Mouse (Mus musculus) cerebellum, postnatal 4 days (tissue): Measurements from ENCODE around the gene Matk.
"Not testable (repeated sequence)": the region's sequence is repeated elsewhere in the genome, so short reads cannot be mapped to it uniquely, and the experiment has no call there.

Experiments used
- DNase-seq, 2 experiments: peaks; one replicate each; pipeline ENCODE4 v3.0.0; 2022; ENCODE audit warnings: low spot score in 2 of 2, mixed read lengths in 1 of 2

The Matk gene

GRCm38 (mm10) chr10:81252424-81253419 lies at the start of gene Matk:
Matk (plus strand) TSS chr10:81252935.
- DNase-seq = peak in 1 of 2 experiments; percentile 64

DNA sequence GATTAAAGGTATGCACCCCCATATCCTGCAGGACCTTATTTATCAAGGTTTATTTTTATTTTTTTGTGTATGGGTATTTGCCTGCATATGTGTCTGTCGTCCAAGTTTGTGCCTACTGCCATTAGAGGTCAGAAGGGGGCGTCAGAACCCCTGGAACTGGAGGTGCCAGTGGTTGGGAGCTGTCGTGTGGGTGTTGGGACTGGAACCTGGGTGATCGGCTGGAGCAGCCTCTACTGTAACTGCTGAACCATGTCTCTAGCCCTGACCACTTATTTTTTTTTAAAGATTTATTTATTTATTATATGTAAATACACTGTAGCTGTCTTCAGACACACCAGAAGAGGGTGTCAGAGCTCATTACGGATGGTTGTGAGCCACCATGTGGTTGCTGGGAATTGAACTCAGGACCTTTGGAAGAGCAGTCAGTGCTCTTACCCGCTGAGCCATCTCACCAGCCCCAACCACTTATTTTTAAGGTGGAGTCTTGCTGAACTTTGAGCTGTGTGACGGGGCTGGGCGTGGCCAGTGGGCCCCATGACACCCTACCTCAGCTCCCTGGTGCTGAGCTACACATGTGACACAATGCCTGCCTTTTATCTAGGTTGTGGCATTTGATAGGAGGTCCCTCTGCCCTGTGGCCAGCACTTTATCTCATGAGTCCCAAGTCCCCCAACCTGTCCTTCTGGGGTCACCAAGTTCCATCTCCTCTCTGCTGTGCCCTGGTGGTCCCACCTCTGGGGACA lies 49.6 kb upstream of the Matk start:
- no peak for DNase-seq

- DNase-seq = no peak
These were observed 48.6 kb upstream of the Matk start for GRCm38 (mm10) chr10:81204137-81204536.

DNA sequence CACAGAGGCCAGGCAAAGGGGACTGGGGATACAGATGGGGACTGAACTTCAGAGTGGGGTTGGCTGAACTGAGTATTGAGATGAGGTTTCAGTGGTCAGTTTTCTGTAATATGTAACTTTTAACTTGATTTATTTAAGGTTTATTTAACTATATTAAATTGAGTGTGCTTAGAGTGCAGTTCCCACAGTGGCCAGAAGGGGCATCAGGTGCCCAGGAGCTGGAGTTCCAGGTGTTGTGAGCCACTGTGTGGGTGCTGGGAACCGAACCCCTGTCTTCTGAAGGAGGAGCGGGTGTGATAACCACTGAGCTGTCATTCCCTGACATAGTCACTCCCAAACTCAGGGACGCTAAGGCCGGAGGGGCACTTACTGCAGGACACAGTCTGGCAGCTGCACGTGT lies 42.6 kb upstream of the Matk start:
- DNase-seq = no peak

DNA sequence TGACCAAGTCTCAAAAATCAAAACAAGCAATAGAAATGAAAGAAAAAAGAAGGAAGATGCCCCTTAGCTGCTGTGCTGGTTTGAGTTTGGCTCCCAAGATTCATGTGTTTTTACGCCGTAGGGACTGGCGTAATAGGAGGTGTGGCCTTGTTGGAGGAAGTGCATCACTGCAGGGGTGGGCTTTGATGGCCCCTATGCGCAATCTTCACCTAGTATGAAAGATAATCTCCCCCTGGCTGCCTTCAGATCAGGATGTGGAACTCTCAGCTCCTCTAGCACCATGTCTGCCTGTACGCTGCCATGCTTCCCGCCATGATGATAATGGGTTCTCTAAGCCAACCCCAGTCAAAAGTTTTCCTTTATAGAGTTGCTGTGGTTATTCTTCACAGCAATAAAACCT lies 36.5 kb upstream of the Matk start:
- no peak for DNase-seq

- no peak for DNase-seq
These were observed 35.9 kb upstream of the Matk start for GRCm38 (mm10) chr10:81216810-81217209.

DNA sequence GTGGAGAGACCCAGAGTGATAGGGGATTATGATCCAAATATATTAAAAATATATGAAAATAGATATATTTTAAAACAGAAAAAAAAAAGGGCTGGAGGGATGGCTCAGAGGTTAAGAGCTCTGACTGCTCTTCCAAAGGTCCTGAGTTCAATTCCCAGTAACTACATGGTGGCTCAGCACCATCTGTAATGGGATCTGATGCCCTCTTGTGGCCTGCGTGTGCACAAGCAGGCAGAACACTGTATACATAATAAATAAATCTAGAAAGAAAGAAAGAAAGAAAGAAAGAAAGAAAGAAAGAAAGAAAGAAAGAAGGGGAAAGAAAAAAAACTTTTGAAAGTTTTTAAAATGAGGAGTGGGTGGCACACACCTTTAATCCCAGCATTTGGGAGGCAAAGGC lies 35.5 kb upstream of the Matk start:
- not testable (repeated sequence) for DNase-seq

DNA sequence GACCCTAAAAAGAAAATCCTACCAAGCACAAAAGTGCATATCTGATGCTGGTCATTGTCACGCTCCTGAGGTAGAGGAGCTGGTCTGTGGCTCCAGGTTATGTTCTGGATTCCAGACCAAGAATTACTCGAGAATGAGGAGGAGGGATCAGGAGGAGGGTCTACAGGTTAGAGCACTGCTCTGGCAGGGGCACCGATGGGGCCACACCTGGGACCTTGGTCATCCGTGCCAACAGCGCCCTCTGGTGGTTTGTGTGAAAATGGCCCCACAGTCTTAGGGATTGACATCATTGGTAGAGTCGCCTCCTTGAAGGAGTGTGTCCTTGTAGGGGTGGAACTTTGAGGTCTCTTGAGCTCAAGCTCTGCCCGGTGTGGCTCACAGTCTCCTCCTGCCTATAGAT lies 34.8 kb upstream of the Matk start:
- DNase-seq = peak; percentile 49 to 68

DNA sequence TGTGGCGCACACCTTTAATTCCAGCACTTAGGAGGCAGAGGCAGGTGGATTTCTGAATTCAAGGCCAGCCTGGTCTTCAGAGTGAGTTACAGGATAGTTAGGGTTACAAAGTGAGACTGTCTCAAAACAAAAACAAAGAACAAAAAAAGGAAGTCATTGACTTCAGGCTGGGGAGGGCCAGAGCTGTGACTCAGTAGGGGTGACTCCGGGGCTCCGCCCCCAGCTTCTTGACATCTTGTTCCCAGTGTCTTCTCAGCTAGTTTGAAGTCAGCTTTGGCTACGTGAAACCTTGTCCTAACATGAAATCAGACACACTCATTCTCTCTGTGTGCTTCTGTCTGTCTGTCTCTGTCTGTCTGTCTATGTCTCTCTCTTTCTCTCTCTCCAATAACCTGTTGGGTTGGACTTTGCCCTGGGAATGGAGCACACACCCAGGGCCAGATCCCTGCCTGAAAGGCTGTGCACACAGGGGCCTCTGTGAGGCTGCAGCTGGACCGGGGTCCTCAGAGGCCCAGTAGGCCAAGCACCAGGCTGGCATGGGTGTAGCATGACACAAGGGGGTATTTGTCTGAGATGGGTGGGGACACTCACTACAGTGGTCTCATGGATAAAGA lies 31.2 kb upstream of the Matk start:
- no peak for DNase-seq

DNA sequence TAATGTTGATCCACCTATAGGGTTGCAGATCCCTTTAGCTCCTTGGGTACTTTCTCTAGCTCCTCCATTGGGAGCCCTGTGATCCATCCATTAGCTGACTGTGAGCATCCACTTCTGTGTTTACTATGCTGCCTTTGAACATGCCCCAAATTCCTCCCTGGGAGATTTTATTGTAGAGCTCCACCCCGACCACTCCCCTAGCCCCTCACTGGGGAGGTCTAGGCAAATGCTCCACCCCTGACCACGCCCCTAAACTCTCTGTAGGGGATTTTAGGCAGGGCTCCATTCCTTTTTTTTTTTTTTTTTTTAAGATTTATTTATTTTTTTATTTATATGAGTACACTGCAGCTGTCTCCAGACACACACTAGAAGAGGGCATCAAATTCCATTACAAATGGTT lies 29.0 kb upstream of the Matk start:
- DNase-seq = not testable (repeated sequence)

DNA sequence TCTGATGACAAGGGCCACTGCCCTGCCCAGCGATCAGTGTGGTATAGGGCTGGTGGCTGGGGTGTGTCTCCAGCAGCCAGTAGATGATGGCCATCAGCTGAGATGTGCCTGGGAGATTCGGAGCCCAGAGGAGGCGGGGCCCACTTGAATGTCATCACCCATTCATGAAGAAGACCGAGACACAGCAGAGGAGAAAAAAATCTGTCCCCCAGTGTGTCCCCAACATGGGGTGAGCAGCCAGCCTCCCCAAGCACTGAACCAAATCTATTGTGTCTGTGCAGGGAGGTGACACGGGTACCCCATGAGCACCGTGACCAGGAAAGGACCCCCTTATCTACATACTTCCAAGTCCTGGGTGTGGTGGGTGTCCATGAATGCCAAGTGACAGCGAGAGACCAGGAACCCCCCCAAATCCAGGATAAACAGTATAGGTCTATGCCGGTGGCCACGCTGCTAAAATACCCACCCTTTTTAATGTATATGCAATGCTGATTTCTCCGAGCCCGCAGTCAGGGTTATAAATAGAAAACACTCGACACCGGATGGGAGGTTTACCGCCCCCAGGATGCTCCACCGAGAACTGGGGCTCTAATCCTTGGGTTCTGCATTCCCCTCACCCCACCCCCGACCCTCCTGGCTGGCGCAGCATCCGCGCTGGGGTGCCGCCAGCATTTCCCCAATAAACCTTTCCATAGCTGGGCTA lies 22.8 kb upstream of the Matk start:
- no peak for DNase-seq

DNA sequence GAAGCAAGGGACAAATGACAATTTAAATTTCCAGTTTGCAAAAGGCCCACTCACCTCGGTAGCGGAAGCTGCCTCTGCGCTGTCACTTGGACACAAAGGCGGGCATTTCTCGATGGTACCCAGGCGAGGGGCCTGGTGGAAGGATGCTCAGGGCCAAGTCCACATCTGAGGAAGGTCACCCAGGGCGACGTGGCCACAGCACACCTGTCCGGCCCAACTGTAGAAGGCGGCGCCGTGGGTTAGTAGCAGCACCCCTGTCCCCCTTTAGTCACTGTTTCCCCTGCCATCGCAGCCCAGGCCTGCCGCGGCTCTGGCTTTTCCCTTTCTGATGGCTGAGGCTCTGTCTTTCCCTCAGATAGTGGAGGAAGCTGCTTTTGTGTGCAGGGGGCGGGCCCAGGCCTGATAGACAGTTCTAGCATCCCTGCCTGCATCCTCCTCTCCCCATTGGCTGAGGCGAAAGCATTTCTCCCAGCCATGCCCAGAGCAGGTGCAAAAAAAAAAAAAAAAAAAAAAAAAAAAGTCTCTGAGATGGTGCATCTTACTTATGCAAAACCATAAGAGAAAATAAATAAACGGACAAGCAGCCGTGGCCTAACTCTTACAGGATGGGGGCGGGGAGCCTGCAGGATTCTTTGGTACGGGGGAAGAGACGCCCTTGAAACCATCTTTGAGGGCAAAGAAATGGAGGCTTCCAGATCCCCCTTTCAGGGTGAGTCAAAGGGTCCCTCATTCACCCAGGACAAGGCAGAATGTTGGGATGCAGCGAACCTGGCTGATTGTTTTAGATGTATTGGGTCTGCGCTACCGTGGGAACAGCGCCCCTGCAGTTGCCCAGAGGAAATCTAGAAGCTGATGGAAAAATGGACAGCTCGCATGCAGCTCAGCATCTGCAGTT lies 22.1 kb upstream of the Matk start, which contains the start of gene Atcay:
Gene Atcay, minus strand, starts transcription at position 396 of the 895 bp plus-strand sequence.
- peak in 1 of 2 experiments; percentile 65 for DNase-seq

DNA sequence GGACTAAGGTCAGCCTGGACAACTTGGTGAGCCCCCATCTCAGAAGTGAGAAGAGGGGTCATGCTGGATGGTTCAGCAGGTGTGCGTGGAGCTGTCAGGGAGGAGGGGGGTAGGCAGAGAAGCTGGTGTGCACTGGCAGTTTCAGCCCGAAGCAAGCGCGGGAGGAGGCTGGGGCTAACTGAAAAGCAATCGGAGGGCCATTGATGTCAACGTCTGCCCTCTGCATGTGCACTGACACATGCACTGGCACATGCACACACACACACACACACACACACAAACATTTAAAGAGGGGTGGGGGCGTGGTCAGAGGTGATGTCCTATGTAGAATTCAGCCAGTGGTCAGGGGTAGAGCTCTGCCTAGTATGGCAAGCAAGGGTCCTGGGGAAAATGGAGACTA lies 21.3 kb upstream of the Matk start:
- no peak for DNase-seq

GRCm38 (mm10) chr10:81232580-81233225 lies 20.0 kb upstream of the Matk start, which contains the start of gene Zfr2:
Zfr2 (plus strand) TSS chr10:81233155.
- peak; percentile 82 to 86 for DNase-seq

DNA sequence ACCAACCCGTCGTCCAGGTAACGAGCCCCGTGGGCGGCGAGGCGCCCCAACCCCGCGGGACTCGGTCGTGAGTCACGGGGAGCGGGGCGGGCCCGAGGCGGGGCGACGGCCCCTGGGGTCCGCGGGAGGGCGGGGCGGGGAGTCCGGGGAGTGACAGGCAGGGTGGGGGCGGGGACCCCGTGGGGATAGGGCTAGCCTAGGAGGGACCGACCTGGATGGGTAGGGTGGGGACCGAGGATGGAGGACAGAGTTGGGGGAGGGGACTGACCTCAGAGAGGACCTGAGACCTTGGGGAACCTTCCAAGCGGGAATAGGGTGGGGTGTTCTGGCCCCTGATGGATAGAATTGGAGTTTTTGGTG lies 19.5 kb upstream of the Matk start:
- DNase-seq = no peak

GRCm38 (mm10) chr10:81234206-81234605 lies 18.5 kb upstream of the Matk start:
- DNase-seq = no peak

- DNase-seq = no peak
These were observed 16.1 kb upstream of the Matk start for GRCm38 (mm10) chr10:81236471-81237268.

DNA sequence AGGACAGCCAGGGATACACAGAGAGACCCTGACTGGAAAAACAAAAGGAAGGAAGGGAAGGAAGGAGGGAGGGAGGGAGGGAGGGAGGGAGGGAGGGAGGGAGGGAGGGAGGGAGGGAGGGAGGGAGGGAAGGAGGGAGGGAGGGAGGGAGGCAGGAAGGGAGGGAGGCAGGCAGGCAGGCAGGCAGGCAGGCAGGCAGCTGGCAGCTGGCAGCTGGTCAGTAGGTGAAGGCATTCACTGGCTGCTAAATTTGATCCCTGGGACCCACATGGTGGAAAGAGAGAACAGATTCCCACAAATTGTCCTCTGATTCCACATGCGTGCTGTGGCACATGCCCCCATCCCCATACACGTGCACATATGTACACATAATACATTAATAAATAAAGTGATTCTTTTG lies 14.1 kb upstream of the Matk start:
- DNase-seq = no peak

DNA sequence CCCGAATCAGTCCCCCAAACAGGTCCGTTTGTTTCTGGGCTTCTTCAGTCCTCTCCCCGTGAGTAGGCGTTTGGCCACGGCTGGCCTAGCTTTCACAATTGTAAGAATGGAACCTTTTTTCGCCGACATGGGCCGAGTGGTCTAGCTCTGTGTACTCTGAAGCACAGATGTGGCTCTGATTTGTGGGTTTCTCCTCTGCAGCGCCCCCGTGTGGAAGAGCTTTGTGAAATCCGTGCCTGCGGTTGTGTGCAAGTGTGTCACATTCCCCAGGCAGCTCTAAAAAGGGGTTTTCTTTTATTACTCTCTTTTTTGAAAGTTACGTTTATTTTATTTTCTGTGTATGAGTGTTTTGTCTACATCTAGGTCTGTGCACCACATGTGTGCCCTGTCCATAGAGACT lies 11.9 kb upstream of the Matk start:
- DNase-seq = peak in 1 of 2 experiments; percentile 67
